Mouse (Mus musculus): Measurements from ENCODE around the gene Dnajc10.

Gene Dnajc10

DNA sequence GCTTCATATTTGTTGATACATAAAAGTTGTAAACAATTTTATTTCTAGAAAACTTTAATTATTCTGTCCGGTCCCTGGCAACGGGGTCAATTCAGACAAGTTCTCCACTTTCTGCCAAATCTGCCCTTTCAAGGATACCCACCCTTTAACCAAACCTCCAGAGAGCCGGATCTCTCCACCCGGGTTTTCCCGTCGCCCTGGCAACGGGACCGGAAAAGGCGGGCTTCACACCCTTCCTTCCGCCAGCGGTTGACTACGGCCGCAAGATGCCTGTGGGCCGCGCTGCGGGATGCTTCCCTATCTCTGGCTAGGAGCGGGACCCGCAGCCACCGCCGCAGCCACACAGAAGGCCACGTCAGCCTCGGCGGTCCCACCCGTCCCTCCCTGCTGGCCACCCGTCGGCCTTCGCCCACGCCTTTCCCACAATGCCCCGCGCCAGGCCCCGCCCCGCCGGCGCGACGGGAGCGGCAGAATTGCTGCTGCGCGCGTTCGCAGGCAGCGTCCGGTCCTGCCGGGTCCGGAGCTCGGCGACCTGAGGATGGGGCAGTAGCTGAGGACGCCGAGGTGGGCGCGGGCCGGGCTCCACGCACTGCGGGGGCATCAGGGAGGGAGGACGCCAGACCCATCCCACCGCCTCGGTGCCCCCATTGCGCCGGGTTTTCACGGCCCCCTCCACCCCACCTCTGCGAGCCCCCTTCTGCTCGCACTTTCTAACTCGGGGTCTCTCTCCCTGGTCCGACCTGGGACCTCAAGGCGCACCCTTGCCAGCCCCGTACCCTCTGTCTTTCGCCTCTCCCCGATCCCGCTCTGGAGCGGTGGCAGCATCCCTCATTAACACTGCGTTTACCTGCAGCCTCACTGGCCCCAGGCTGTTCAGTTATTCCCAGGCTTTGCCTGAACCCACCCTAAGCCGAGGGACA is at the start of gene Dnajc10:
TSS of gene Dnajc10 (plus strand) at position 225 of the 920 bp plus-strand sequence.
- peak; percentile 91 for DNase-seq (ENCODE audit: low read depth, low spot score)

DNA sequence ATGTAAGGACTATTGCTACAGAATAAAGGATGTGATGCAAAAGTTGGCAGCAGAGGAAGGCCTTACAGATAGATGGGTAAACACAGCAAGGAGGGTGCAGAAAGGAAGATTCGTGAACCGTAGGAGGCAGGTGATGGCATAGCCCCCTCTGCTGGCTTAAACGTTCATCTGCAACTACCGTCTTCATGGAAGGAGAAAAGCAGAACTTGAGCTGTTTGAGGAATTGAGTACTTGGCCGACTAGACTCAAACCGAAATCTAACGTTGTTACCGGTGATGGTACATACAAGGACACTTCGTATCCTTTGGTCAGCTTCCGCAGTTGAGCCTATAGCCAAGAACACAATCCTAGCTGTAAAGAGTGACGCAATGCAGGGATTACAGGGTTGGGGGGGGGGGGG is 48.4 kb upstream of the Dnajc10 start:
- peak; percentile 64 for DNase-seq (ENCODE audit: low read depth, low spot score)

DNA sequence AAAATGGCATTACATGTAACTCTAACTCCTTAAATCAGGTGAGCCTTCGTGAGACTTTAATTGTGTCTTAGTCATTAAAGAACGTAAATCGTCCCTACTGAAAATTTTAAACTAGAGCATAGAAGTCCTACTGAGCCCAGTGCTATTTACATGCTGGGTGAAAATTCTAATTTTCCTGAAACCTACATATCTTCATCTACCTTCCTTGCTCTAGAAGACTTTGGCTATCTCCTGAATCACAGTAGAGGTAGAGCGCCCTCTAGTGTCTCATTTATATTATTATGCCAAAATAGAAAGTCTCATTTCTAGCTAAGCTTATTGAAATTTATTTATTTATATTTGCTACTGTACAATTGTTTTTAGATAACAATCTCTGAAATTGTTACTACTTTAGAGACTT is 47.2 kb upstream of the Dnajc10 start:
- peak; percentile 53 for DNase-seq (ENCODE audit: low read depth, low spot score)

DNA sequence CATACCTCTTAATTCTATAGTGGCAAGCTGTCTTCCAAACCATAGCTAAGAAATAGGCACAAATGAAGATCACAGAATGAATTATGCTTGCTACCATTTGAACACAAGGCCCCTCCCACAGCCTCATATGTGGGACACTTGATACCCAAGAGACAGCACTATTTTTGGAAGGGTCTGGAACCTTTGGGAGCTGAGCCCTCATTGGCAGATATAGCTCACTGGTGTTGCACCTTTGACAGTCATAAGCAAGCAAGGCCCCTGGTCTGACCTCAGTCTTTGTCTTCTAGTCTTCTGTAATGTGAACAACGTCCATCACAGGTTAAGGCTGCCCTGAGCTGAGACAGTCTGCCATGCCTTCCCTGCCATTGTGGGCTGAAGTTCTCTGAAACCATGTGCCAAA is 43.8 kb upstream of the Dnajc10 start:
- no peak for DNase-seq (ENCODE audit: low read depth, low spot score)

DNA sequence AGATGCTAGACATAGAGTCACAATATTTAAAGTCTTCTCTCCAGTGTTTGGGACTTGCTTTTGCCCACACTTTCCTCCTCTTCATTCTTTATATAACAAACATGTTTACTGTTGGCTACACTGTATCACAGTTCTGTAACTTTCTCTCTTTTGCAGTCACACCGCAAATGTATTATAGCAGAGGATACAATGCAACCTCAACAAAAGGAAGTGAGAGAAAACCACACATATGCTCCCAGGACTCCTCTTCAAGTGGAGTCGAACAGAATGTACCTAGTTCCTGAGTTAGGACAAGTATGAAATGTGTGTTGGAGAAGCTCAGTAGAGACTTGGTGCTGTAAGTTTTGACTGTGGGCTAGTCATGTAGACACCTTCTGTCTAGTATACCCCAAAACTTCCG is 42.2 kb upstream of the Dnajc10 start:
- no peak for DNase-seq (ENCODE audit: low read depth, low spot score)

DNA sequence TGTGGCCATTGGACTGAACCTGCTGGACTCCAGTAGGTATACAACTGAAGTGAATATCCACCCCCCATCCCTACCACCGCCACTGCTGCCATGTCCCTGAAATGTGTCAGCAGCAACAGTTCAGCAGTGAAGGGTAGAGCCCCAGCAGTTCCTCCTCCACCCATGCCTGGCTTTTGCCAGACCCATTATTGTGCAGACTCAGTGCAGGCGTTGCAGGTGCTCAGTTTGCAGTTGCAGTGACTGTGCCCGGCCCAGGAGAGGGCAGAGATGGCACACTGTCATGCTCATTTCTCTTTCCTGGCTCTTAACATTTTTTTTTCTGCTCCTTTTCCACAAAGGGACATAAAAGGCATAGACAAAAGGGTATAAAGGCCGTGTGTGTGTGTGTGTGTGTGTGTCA is 41.5 kb upstream of the Dnajc10 start:
- DNase-seq (ENCODE audit: low read depth, low spot score): no peak

DNA sequence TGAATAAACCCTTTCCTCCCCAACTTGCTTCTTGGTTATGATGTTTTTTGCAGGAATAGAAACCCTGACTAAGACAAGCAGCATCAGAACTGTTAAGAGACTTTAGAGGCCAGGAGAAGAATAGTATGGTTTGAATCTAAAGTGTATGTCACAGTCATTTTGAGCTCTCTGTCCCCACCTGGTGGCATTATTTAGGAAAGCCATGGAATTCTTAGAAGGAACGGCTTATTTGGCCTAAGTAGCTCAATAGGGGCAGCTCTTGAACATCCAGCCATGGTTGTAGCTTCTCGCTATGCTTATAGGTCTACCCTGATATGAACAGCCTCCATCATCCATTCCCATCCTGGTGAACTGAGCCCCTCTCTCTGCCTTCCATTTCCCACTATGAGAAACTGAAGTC is 40.1 kb upstream of the Dnajc10 start:
- DNase-seq (ENCODE audit: low read depth, low spot score): peak; percentile 43

DNA sequence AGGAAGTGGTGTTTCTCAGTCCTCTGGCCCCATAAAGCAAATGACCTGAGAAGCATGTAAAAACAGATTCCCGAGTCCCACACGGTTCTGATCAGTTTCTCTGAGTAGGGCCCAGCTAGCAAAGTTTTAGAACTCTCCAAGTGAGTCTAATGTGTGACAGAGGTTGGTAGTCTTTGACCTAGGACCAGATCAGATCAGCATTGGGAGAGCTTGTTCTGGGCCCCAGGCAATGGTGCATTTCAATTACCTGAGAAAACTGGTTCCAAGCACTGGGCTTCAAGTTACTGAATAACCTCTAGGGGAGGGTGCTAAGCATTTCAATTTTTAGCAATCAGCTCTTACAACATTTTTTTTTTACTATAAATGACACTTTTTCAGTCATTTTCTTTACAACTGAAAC is 33.1 kb upstream of the Dnajc10 start:
- no peak for DNase-seq (ENCODE audit: low read depth, low spot score)

DNA sequence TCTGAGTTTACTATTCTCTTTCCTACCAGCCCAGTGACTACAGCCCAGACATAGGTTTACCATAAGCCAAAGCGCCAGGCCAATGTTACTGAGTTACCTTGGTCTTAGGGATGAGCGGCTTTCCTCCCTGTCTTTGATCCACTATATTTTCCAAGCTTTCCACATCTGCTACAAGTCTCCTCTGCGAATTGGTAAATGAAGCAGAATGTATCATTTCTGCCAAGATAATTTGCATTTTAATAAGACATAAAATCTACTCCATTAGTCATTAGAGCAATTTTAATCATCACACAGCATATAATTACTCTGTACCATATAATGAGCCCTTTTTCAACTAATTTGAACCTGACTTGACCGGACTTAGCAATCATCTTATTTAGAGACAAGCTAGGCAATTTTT is 28.9 kb upstream of the Dnajc10 start:
- DNase-seq (ENCODE audit: low read depth, low spot score): no peak

DNA sequence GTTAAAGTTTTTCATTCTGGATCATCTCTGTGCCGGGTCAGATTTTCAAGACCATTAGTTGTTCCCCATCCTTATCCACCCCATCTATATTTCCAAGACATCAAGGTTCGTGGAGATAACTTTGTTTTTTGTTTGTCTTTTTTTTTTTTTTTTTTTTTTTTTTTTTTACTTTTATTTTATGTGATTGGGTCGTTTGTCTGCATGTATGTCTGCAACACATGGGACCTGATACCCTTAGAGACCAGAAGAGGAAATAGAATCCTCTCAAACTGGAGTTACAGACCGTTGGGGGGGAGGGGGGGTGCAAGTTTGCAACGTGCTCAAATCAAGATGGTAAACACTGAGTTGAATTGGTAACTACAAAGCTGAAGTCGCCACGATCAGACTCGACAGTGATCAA is 23.1 kb upstream of the Dnajc10 start, which contains the start of gene Prdx6b:
TSS of gene Prdx6b (plus strand) at position 301 of the 400 bp plus-strand sequence.
- DNase-seq (ENCODE audit: low read depth, low spot score): no peak

DNA sequence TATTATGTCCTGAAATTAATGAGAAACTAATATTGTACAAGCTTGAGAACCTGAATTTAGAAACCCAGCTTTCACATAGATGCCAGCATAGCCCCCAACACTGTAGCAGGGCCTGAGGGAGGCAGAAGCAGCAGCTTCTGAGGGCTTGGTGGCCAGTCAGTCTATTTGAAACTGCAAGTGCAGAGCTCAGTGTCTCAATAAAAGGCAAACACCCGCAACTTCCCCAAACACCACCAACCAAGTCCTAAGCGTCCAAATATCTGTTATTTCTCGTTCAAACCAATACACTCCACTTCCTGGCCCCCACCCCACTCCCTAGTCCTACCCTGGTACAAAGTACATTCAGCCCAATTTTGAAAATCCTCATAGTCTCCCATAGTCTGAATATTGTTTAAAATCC is 16.9 kb upstream of the Dnajc10 start:
- no peak for DNase-seq (ENCODE audit: low read depth, low spot score)

DNA sequence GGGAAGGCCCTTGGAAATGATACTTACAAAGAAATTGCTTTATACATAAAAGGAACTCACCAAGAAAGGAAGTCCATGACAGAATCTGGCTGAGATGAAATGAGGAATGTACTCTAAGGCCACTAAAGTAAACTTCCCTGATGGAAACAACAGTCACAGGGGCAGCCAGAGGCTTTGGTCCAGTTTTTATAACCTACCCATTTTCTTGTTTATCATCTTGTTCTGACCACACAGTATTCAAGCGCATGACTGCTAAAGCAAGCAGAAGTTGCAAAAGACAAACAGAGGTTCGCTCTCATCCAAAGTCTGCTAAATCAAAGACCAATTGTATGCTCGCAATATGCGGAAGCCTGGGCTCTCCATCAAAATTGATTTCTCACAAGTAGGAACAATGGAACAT is 14.5 kb upstream of the Dnajc10 start:
- DNase-seq (ENCODE audit: low read depth, low spot score): no peak

DNA sequence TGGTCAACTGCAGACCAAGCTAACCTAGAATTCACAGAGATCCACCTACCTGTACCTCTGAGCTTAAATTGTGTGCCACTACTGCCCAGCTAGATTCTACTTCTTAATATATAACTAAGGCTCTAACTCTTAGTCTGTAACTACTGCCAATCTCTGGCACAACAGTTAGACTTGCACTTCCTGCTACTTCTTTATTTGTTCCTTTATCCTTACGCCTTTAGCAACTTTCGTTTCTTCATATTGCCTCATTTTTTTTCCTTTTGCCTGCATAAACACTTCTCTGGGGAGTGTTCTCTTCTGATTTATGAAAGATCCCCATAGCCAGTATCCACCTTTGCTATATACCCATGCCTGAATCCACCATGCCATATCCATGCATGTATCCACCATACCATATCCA is 11.3 kb upstream of the Dnajc10 start:
- DNase-seq (ENCODE audit: low read depth, low spot score): no peak

DNA sequence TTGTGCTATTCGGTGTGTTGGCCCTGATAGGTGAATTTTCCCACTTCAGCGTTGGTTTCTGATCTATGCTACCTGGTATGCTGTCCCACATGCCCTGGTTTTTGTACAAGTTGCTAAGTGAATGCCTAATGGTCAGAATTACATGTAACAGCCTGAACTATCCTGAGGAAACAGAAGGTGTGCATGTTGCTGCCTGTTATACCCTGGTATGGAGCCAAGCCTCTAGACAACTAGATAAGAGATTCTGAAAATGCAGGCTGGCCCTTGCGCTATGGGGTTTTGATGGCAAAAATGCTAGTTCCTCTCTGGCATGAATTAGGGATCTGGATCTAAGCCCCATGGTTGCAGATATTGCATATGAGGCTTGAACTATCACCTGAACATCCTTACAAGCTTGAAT is 7.6 kb upstream of the Dnajc10 start:
- DNase-seq (ENCODE audit: low read depth, low spot score): no peak

DNA sequence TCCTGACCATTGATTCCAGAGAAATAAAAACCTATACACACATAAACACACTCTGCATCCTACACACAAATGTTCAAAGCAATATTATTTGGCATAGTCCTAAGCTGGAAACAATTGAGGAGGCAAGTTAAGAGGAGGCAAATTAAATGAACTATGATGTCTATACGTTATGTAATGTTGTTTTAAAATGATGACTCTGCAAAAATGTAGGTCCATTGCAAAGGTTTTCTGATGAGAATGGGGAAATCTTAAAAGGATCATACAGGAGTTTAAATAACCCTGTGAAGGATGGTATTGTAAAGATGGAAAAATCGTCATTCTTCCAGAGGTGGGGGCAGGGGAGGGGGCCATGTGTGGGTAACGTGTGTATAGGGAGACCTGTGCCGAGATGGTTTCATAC is 5.5 kb upstream of the Dnajc10 start:
- no peak for DNase-seq (ENCODE audit: low read depth, low spot score)

DNA sequence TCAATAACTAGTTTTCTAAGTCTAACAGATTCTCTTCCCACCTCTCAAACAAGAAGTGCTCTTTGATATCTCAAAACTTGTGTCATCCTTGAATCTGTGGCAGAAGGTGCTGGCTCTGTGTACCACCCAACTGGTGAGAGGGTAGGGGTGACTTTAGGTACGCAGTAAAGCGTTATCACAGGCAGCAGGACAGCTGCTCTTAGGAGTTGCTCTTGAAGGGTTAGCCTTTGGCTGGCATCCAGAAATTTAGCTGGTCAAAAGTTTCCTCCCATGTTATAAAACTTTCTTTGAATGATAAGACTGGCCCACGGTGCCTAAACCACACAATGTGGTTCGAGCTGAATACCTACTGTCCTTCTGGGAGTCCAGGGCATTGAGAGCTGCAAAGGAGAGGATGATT is 4.5 kb upstream of the Dnajc10 start:
- DNase-seq (ENCODE audit: low read depth, low spot score): no peak

DNA sequence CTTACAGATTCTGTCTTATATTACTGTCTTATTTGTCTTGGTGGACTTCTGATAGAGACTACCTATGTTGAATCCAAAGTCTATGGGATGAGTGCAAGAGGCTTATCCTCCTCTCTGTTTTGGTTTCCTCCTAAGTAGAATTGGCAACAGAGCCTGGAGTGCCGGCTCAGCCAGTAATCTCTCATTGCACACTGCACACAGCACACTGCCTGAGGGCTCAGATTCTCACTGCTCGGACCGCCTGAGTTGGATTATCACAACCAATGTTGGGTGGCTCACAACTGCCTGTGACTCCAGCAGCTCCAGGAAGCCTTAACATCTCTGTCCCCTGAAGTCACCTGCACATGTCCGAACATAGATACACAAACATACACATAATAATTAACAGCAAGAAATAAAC is 3.9 kb upstream of the Dnajc10 start:
- DNase-seq (ENCODE audit: low read depth, low spot score): no peak

DNA sequence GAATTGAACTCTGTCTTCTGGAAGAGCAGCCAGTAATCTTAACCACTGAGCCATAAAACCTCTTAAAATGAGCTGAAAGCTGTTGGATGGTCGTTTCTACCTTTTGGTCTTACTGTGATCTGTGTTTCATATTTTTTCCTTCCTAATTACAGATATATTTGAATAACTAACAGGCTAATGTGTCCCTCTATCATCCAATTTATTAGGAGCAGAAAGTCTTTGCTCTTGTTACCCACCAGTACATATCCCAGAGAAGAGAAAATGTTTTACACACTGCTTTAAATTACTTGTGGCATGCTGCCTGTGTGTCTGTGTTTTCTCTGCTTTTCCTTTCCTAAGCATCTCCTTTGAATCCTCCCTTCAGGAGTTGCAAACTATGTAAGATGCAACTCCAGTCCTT is 1.1 kb upstream of the Dnajc10 start:
- DNase-seq (ENCODE audit: low read depth, low spot score): no peak

DNA sequence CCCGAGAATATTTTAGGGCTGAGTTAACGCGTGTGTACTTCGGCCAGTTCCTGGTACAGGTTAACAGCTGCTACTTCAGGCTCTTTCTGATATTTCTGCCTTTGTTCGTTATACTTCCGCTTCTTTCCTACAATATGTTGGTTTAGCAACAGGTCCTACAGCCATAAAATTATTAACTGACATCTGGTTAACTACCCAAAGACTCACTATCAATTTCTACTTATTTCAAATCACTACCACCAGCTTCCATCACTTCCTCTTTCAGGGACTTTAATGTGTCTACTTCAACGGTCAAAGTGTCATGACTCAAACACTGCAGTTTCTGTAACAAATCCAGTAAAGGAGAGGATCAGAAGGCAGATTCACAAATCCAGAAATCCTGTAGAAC is 418 bp upstream of the Dnajc10 start:
- no peak for DNase-seq (ENCODE audit: low read depth, low spot score)

DNA sequence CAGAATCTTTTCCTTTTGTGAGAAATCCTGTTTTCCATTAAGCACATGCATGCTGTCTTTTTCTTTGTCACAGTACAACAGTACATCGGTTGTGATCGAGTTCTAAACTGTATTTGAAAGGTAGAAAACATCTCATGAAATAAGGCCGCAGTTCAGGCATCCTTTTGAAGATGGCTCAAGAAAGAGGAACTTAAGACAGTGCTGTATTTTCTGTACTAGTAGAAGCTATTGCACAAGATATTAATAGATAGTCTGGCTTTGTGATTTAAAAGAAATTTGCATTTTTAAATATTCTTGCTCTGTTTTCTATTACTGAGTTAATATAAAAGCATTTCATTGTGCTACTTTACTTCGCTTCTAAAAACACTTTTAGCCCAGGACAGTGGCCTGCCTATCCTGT is 7.6 kb downstream of the Dnajc10 start:
- DNase-seq (ENCODE audit: low read depth, low spot score): no peak

DNA sequence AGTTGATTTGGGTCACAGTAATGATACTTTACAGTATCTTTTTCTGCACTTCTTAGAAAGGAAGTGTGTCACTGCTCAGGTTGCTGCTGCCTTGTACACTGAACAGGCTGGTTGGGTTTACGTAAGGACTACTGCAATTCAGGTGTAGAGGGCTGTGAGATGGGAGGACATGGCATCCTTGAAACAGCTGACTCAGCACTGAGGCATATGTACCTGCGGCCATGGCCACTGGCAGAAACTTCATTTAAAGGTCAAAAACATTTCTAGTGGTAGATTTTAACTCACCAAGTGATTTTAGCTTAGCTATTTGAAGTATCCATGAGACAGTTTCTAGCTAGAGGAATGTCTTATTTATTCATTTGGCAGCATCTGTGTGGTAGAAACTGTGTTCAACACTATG is 10.5 kb downstream of the Dnajc10 start:
- DNase-seq (ENCODE audit: low read depth, low spot score): no peak

DNA sequence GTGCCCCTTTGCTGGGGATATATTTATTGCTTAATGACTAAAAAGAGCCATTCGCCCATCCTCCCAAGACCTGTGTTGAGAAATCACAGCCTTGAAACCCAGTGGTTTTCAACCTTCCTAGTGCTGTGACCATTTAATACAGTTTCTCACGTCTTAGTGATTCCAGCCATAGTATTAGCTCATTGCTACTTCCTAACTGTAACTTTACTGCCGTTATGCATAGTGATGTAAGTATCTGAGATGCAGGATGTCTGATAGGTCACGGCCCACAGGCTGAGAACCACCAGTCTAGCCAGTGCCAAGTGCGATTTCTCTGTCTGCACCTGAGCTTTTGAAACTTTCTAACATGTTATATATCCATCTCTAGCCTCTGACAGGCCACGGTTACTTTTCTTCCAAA is 12.0 kb downstream of the Dnajc10 start:
- DNase-seq (ENCODE audit: low read depth, low spot score): no peak

DNA sequence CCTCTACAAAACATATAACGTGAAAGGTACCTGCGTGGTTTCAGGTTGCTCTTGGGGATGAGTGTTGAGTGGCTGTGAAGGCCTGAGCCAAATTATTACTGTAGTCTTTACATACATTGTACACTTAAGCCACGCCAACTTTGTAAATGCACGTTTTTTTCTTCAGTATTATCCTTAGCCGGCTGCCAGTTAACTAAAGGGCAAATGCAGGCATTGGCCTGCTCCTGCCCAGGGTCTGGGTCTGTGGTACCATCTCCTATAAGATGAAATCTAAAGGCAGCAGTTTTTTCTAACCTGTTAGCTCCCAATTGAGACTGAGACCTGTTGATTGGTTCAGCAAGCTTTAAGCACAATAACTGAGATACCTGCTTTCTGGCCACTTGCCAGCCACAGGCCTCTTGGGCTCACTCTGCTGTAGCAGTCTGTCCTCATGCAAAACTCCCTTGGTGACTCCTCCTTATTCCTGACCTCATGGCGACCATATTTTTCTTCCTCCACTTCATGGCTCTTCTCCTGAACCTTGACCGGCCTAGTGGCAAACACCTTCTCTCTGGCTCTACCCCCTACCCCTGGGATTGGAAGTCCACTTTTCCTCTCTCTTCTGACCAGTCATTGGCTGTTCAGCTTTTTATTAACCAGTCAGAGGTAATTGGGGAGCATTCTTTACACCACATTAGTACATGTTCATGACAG is 13.8 kb downstream of the Dnajc10 start:
- no peak for DNase-seq (ENCODE audit: low read depth, low spot score)

Data from CD4-positive, CD25-positive, alpha-beta regulatory T cell, adult 2 months (primary cell).